Mouse (Mus musculus) retina, postnatal 1 day (tissue): ENCODE data around the gene Cd180.
"Not testable (repeated sequence)": the region's sequence is repeated elsewhere in the genome, so short reads cannot be mapped to it uniquely, and the experiment has no call there.

Source experiments
- DNase-seq: peaks from one replicate; pipeline ENCODE4 v3.0.0-alpha.2; 2012

Cd180 gene

GRCm38 (mm10) chr13:102678482-102678881 is 14.9 kb upstream of the Cd180 start:
- peak; percentile 86 for DNase-seq

- DNase-seq: no peak
These were observed 8.5 kb upstream of the Cd180 start for GRCm38 (mm10) chr13:102684890-102685289.

DNA sequence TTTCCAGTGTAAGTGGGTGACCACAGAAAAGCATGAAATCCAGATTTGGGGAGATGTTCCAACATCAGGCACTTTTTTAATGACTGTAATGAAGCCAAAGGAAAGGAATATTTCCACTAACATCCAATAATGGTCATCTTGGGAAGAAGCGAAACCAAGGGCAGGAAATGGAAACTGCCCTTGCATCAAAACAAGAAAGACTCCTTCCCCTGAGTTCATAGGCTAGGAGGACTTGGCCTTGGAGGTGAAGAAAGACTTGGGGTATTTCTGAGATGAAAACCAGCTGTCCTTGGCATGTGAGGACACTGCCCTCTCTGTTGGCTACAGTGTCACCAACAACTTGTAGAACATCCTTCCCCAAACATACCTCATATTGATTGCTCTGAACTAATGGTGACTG is 5.2 kb upstream of the Cd180 start:
- no peak for DNase-seq

DNA sequence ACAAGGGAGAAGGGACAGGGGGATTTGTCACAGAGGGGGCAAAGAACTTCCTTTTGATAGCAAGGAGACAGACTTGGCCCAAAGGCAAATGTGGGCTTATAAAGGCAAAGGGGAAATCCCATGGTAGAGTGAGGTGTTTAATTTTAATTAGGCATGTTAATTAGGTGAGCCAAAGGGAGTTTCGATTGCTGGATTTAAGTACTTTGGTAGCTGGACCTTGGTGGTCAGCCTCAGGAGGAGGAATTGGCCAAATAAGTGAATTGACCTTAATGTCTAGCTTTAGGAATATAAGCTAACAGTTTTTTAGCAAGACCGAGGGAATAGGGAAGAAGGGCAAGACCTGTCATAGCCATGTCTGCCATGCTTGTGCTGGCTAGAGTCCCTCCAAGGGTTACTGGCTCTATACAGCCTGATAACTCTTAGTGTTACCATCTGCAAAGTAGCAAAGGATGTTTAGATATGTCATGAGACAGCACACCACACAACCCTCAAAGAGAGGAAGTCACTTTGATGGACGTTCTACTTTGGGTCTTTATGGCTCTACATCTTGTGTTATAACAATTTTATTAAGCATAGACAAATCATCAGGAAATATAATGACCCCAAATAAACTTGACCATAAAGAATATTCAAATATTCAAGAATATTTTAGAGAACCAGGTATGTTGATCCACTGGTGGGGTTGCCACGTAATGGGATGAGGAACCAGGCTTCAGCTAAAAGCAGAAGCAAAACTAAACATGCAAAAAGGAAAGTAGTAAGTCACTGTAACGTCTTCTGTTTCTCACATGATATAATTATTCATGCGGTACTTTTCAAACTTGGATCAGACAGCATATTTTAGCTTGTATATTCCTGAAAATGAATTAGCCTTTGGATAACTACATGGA is 3.9 kb upstream of the Cd180 start:
- DNase-seq: no peak

- no peak for DNase-seq
These were observed 3.2 kb upstream of the Cd180 start for GRCm38 (mm10) chr13:102690184-102690583.

DNA sequence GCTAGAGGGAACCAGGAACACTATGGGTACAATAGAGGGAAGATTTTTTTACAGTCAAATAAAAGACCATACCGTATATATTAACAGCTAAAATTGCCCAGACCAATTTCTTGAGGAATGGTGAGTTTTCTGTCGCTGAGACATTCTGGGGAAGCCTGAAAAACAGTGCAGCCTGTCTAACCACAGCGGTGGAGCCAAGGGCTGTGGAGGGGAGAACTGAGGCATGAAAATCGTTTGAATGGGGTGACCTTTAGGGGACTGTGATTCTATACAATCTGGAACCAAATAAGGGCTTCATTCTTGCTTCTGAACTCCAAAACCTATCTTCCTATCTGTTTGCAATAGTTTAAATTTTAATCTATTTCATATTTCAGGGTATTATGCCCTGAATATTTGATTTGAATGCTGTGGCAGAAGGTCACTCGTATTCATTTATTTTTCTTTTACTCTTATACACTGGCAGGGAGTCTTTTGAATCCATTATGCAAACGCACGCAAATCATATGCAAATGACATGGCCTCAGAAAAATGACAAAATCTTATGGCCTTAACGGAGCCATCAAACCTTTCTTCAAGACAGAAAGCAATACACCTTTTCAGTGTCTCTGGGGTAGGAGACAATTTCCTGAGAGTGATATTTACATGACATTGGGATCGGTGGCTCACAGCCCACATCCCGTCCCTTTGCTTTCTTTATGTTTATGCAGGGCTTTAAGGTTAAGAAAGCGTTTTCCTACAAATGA is 1.8 kb upstream of the Cd180 start:
- DNase-seq: no peak

- no peak for DNase-seq
These were observed 796 bp downstream of the Cd180 start for GRCm38 (mm10) chr13:102694154-102694553.

GRCm38 (mm10) chr13:102695121-102695905 is 2.0 kb downstream of the Cd180 start:
- DNase-seq: no peak

GRCm38 (mm10) chr13:102698335-102698734 is 5.0 kb downstream of the Cd180 start:
- DNase-seq: no peak

- DNase-seq: peak; percentile 90
These were observed 5.5 kb downstream of the Cd180 start for GRCm38 (mm10) chr13:102698751-102699323.

GRCm38 (mm10) chr13:102700176-102700575 is 6.8 kb downstream of the Cd180 start:
- DNase-seq: no peak

GRCm38 (mm10) chr13:102700744-102701143 is 7.4 kb downstream of the Cd180 start:
- no peak for DNase-seq

DNA sequence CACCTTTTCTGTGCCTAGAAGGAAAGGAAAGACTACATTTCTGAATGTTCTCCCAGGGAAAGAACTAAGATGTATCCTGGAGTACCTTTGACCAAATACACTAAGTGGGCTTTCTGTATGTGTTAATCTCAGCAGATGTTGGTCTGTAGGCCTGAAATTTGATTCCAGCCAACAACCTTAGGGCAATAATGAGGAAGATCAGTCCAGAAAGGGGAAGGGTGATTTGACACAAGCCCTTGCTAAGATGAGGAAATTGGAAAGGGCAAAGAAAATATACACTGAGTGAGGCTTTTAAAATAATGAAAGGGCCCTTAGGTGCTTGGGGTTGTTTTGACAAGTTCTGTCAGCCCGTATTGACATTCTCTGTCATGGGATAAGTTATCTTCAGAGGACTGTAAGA is 23.6 kb downstream of the Cd180 start:
- DNase-seq: no peak

DNA sequence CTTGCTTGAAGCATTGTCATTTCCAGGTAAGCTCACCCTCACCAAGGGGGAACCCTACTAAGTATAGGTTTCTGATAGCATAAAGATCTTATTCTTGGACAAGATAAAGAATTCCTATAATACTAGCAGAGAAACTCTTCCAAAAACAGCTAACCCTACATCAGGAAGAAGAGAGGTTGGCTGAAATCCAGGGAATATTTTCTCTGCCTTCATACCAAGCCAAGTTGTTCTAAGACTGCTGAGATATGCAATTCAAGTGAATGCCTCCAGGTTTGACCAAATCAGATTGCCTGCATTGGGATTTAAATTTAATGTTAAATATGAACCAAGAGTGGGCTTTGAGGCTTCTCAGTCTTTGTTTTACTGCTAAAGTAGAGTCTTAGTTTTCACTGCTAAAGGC is 32.1 kb downstream of the Cd180 start:
- no peak for DNase-seq

GRCm38 (mm10) chr13:102725906-102726305 is 32.5 kb downstream of the Cd180 start:
- no peak for DNase-seq

- no peak for DNase-seq
These were observed 33.5 kb downstream of the Cd180 start for GRCm38 (mm10) chr13:102726876-102727275.

GRCm38 (mm10) chr13:102728035-102728434 is 34.7 kb downstream of the Cd180 start:
- no peak for DNase-seq

- DNase-seq: not testable (repeated sequence)
These were observed 35.6 kb downstream of the Cd180 start for GRCm38 (mm10) chr13:102728951-102729350.

GRCm38 (mm10) chr13:102733063-102733462 is 39.7 kb downstream of the Cd180 start:
- DNase-seq: no peak

DNA sequence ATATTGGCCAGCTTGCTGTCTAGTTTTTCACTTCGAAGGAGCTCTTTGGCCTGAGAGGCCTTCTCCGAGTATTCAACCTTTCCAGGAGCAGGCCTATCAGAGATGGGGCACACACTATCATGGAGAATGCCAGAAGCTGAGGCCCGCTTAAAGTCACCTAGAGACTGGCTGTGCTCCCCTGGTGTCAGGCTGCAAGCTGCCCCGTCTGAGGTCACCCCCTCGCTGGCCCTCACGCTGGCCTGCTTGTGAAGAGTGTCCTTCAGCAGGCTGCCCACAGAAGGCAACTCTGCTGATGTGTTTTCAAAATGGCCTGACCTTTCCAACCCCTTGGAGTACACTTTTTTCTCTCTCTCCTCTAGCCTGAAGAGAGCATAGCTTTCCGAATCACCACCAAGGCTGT is 44.5 kb downstream of the Cd180 start:
- DNase-seq: no peak

DNA sequence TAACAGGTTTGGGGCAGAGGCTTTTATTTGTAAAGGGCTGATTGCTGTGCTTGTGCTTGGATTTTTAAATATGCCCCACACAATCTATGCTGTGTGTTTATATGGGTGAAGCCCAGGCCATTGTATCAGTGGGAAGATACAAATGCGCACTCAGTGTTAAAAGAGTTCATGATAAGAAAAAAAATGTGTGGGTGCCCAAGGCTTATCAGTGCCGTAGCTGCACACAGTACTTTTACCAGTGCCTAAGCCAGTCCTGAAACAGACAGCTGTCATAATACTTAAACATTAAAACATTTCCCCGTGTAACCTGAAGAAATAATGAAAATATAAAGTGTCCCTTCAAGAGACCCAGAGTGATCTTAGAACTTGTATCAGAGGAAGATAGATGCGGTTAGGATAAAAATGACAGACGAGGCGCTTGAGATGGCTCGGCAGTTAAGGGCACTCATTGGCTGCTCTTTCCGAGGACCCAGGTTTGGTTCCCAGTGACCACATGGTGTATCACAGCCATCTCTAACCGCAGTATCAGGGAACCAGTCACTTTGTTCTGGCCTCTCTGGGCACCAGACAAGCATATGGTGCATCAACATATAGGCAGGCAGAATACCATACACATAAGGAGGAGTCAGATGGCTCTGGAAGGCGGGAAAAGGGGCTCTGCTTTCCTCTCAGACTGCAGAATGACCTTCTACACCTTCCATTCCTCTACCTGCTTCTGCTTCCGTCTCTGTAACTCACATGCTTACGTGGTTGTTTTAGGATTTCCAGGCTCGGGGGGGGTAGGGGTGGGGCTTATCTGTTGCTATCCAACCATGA is 46.6 kb downstream of the Cd180 start:
- DNase-seq: no peak
